Mouse (Mus musculus) Patski (cell line): ENCODE results near the gene Dhcr24. TPM values are rescaled to one million over a fixed set of nuclear protein-coding genes. Genes with fewer than 3 reads are reported as not detected.

Source experiments
- ATAC-seq: fragments of 100-300 bp; one replicate; pipeline ENCODE4 v1.8.0; 2021
- CTCF ChIA-PET: fragments of 350-600 bp; sonication (Branson Sonifier 250); formaldehyde crosslinking; loops from one replicate; lab custom pipeline; 2022; ENCODE audit warnings: inconsistent platforms; lab: Charles Lee
- POLR2A ChIA-PET: fragments of 350-600 bp; sonication (Branson Sonifier 250); formaldehyde crosslinking; loops from one replicate; lab custom pipeline; 2022; ENCODE audit warnings: antibody characterized with exemption, inconsistent platforms; lab: Charles Lee
- DNase-seq: peaks from one replicate; pipeline ENCODE4 v3.0.0-alpha.2; 2011; ENCODE audit warnings: low read depth, low spot score
- H3K27me3 ChIP-seq: fragments of 371-371 bp; one replicate; pipeline ENCODE4 v1.5.1; 2021
- CTCF ChIP-seq: fragments of 100-300 bp; IDR thresholded peaks from one replicate; pipeline ENCODE4 v1.5.1; 2021
- in situ Hi-C: fragments of 300-500 bp; cut with MboI; formaldehyde crosslinking; loops from 3 replicates; pipeline ENCODE4 v1.11.1; 2018; ENCODE audit warnings: low pct_unique_long_range_greater_than_20kb, mixed read lengths
- polyA plus RNA-seq: library from polyadenylated mRNA; unstranded; gene quantifications from one replicate; pipeline ENCODE4 v1.2.3, GENCODE M21; 2021

Dhcr24 gene
- polyA plus RNA-seq, 1 experiment from 2014 or later = 17.7 TPM

DNA sequence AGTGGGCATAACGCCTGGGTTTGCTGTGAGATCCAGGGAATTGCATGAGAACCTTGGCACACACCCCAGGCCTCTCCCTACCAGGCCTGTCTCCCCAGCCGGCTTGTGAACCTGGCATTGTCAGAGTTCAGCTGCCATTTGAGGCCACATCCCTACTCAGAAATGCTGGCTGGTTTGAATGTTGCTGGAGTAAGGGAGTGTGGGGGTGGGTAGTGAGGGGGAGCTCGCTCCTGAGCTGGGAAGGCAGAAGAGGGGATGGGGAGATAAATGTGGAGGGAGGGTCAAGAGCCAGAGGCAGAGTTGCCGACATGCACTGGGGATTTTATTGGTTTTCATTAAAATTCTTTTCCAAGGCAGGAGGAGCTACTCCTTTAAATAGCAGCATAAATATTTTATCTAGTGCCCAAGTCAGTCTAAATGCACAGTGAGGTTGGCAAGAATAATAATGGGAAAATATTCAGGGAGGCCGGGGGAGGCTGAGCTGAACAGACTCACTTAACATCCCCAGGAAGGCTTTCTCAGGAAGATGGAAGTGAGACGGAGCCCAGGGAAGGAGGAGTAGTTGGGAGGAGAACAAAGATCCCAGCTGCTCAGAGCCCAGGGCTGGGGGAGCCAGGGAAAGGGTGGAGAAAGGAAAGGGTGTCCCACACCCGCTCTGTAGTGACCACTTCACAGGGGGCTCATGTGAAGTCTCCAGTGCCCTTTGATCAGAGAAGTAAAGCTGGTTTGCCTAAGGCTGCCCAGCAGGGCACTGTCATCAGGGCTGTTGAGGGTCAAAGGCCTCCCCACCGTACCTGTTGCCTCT is 72.6 kb downstream of the Dhcr24 start:
- POLR2A ChIA-PET = no interaction called here
- in situ Hi-C loops = loop anchor here (5.0 to 10.0 kb wide), 2 partner anchors 74 to 531 kb away; no protein-coding TSS in a partner anchor

DNA sequence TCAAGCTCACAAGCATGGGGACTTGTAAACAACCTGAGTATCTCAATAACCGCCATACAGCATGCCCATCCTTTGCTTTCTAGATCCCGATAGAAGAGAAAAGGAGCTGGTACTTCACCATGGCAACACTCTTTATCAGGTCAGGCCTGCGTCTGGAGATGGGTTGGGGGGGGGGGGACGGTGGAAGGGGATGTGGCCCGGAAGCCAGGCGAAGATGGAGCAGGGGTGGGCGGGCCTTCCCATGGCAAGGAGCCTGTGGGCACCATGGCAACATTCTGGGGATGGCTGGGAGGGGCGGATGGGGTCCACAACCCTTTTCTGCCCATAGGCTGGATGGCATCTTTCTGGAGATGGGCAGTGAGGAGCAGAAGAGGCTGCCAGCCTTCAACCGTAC is 73.2 kb downstream of the Dhcr24 start:
- H3K27me3 ChIP-seq = no peaks in the 10 kb centered on the region
- no peak for DNase-seq
- CTCF ChIA-PET = interaction anchor here (5.4 kb wide), 1 partner anchor 14 kb away, joined by 44 read pairs; the partner anchor contains the start of gene Pars2
- POLR2A ChIA-PET = no interaction called here
- in situ Hi-C loops = loop anchor here (5.0 to 10.0 kb wide), 2 partner anchors 73 to 531 kb away; no protein-coding TSS in a partner anchor
- no peak for ATAC-seq
- no peak for TF ChIP-seq CTCF

More for the DNA sequence above, 72.6 kb downstream of the Dhcr24 start:
- DNase-seq (no peak), ATAC-seq (peak; percentile 15)
- CTCF ChIA-PET = interaction anchor here (0.9 to 5.4 kb wide), 3 partner anchors 11 to 76 kb away, joined by 3 to 44 read pairs (median 3); partner anchors contain the start of gene Pars2
- H3K27me3 ChIP-seq = no peaks in the 10 kb centered on the region
- no peak for TF ChIP-seq CTCF

Other genes with a start within 250 kb of the Dhcr24 start
- 28.4 TPM for gene Usp24, start 244.8 kb upstream of the Dhcr24 start, polyA plus RNA-seq
- gene Pcsk9, start 96.7 kb upstream of the Dhcr24 start, polyA plus RNA-seq = 0.81 TPM
- gene Bsnd, start 68.8 kb upstream of the Dhcr24 start, polyA plus RNA-seq = 0.65 TPM
- gene Lexm, start 56.2 kb downstream of the Dhcr24 start, polyA plus RNA-seq = not detected
- gene Ttc22, start 61.4 kb downstream of the Dhcr24 start, polyA plus RNA-seq = 0.72 TPM
- gene Pars2, start 90.0 kb downstream of the Dhcr24 start, polyA plus RNA-seq = 5.8 TPM
- gene Ttc4, start 117.9 kb downstream of the Dhcr24 start, polyA plus RNA-seq = 20.5 TPM
- 0.01 TPM for gene Mroh7, start 169.9 kb downstream of the Dhcr24 start, polyA plus RNA-seq
- gene Fam151a, start 172.9 kb downstream of the Dhcr24 start, polyA plus RNA-seq = not detected
- 0.23 TPM for gene Acot11, start 244.0 kb downstream of the Dhcr24 start, polyA plus RNA-seq